Mouse (Mus musculus): ENCODE data around the gene Fam177a. TPM values are rescaled to one million over a fixed set of nuclear protein-coding genes. Genes with fewer than 3 reads are reported as not detected.
"Not testable (repeated sequence)": the region's sequence is repeated elsewhere in the genome, so short reads cannot be mapped to it uniquely, and the experiment has no call there.

Fam177a gene
- polyA plus RNA-seq, 1 experiment from 2014 or later = 7.5 TPM

GRCm38 (mm10) chr12:55137859-55138258, 13.6 kb downstream of the Fam177a start:
- H3K9ac ChIP-seq (replicated peaks); H3K36me3 ChIP-seq (replicated peaks; ENCODE audit: insufficient read depth, low read length); DNase-seq; H3K4me3 ChIP-seq (ENCODE audit: low read depth, low read length); H3K4me2 ChIP-seq (ENCODE audit: low read depth, low read length); H3K27me3 ChIP-seq (ENCODE audit: insufficient read depth, low read length); H3K9me3 ChIP-seq (ENCODE audit: low read length); H3K4me1 ChIP-seq (ENCODE audit: insufficient read depth); ATAC-seq; H3K27ac ChIP-seq (ENCODE audit: low read depth): not testable (repeated sequence)
- WGBS (ENCODE audit: insufficient replicate concordance) = no CpG with 5 or more reads among the region's 6 CpGs

DNA sequence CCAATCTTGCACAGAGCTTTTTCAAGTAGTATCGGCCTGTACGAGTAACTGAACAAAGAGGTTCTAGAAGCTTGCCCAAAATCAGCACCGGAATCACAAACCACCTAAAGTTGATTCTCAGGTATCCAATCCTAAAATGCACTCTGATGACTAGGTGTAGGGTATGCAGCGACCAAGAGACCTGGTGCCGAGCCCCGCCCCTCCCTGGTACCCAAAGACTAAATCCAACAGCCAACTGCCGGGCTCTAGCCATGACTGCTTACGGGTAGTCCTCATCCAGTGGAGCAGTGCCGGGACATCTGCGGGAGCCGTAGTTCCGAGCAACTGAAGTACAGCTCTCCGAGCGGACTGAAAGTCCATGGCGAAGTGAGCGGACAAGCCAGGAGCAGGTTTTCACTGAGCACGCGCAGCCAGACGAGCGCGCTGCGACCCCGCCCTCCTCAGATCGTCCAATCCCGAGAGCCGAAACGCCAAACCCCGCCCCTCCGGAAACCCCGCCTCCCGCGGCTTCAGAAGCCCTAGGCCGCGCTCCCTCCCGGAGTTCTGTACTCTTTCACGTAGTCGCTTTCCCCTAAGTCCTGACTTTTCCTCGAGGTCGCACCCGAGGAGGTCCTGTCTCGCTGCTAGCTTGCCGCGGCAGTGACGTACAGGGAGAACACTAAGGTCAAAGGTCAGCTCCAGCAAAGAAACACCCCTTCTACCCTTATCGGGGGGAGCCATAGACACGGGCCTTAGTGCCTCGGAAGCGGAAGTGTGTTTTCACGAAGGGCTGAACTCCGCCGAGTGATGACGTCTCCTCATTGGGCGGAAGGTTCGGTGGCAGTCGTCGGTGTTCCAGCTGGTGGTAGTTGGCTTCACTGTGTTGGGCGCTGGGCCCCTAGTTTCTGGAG, 30.5 kb downstream of the Fam177a start, which contains the start of gene Srp54b:
Gene Srp54b, plus strand, starts transcription at position 546 of the 890 bp plus-strand sequence.
- WGBS (ENCODE audit: insufficient replicate concordance) = no CpG with 5 or more reads among the region's 57 CpGs
- ATAC-seq = peak; percentile 96
- H3K9ac ChIP-seq (replicated peaks); H3K4me1 ChIP-seq (ENCODE audit: insufficient read depth); H3K36me3 ChIP-seq (replicated peaks; ENCODE audit: insufficient read depth, low read length); DNase-seq; H3K9me3 ChIP-seq (ENCODE audit: low read length); H3K4me2 ChIP-seq (ENCODE audit: low read depth, low read length); H3K4me3 ChIP-seq (ENCODE audit: low read depth, low read length); H3K27ac ChIP-seq (ENCODE audit: low read depth); H3K27me3 ChIP-seq (ENCODE audit: insufficient read depth, low read length): not testable (repeated sequence)

- not testable (repeated sequence) for H3K4me3 ChIP-seq (ENCODE audit: low read depth, low read length); H3K9me3 ChIP-seq (ENCODE audit: low read length); H3K4me1 ChIP-seq (ENCODE audit: insufficient read depth); H3K27me3 ChIP-seq (ENCODE audit: insufficient read depth, low read length); H3K27ac ChIP-seq (ENCODE audit: low read depth); DNase-seq; H3K36me3 ChIP-seq (replicated peaks; ENCODE audit: insufficient read depth, low read length); H3K9ac ChIP-seq (replicated peaks); H3K4me2 ChIP-seq (ENCODE audit: low read depth, low read length)
- 2% methylated on average over 8 of the region's 24 CpGs for WGBS (ENCODE audit: insufficient replicate concordance)
- peak; percentile 35 for ATAC-seq
Measured at GRCm38 (mm10) chr12:55155449-55155783, 31.1 kb downstream of the Fam177a start.

- not testable (repeated sequence) for H3K4me2 ChIP-seq (ENCODE audit: low read depth, low read length); H3K4me3 ChIP-seq (ENCODE audit: low read depth, low read length); ATAC-seq; H3K4me1 ChIP-seq (ENCODE audit: insufficient read depth); H3K27me3 ChIP-seq (ENCODE audit: insufficient read depth, low read length); H3K36me3 ChIP-seq (replicated peaks; ENCODE audit: insufficient read depth, low read length); H3K9me3 ChIP-seq (ENCODE audit: low read length); H3K27ac ChIP-seq (ENCODE audit: low read depth); DNase-seq; H3K9ac ChIP-seq (replicated peaks)
- WGBS (ENCODE audit: insufficient replicate concordance) = no CpG with 5 or more reads among the region's 7 CpGs
Measured at GRCm38 (mm10) chr12:55167034-55167557, 42.8 kb downstream of the Fam177a start.

GRCm38 (mm10) chr12:55187686-55188085, 63.4 kb downstream of the Fam177a start:
- not testable (repeated sequence) for H3K9ac ChIP-seq (replicated peaks); H3K4me2 ChIP-seq (ENCODE audit: low read depth, low read length); H3K4me1 ChIP-seq (ENCODE audit: insufficient read depth); H3K9me3 ChIP-seq (ENCODE audit: low read length); H3K4me3 ChIP-seq (ENCODE audit: low read depth, low read length); H3K36me3 ChIP-seq (replicated peaks; ENCODE audit: insufficient read depth, low read length); DNase-seq; H3K27ac ChIP-seq (ENCODE audit: low read depth); H3K27me3 ChIP-seq (ENCODE audit: insufficient read depth, low read length)
- no CpG with 5 or more reads among the region's 8 CpGs for WGBS (ENCODE audit: insufficient replicate concordance)
- 0 out of 2 replicates have a peak, but pooled peaks have one; percentile 36 for ATAC-seq

DNA sequence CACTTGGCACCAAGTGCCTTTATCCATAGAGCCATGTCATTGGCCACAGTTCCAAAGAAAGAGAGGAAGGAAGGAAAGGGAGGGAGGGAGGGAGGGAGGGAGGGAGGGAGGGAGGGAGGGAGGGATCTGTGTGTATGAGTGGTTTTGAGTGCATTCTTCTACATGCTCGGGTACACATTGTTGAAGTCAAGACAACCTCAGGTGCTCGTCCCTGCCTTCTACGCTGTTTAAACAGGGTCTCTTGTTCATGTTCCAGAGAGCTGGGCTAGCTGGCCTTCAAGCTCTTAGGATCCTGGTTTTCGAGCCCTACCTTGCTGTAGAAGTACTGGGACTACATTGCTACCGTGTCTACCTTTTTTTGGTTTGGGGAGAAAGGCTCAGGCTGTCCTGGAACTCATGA, 64.9 kb downstream of the Fam177a start:
- ATAC-seq; H3K9me3 ChIP-seq (ENCODE audit: low read length); H3K4me1 ChIP-seq (ENCODE audit: insufficient read depth); DNase-seq; H3K27ac ChIP-seq (ENCODE audit: low read depth); H3K9ac ChIP-seq (replicated peaks); H3K36me3 ChIP-seq (replicated peaks; ENCODE audit: insufficient read depth, low read length); H3K4me3 ChIP-seq (ENCODE audit: low read depth, low read length); H3K4me2 ChIP-seq (ENCODE audit: low read depth, low read length); H3K27me3 ChIP-seq (ENCODE audit: insufficient read depth, low read length): not testable (repeated sequence)
- no CpG with 5 or more reads among the region's 5 CpGs for WGBS (ENCODE audit: insufficient replicate concordance)

Other genes starting within 250 kb of the Fam177a start
- 0.36 and 0.54 TPM in 2 replicates for gene Gm20403, start 137.9 kb upstream of the Fam177a start, polyA plus RNA-seq (2015; fragmentation: Nextera tagmentation; extraction: Ambion mirVana)
- gene Baz1a, start 110.1 kb upstream of the Fam177a start, polyA plus RNA-seq (2015; fragmentation: Nextera tagmentation; extraction: Ambion mirVana) = 16.9 and 18.5 TPM in 2 replicates
- gene 2700097O09Rik, start 44.4 kb upstream of the Fam177a start, polyA plus RNA-seq (2015; fragmentation: Nextera tagmentation; extraction: Ambion mirVana) = 13.2 and 14.0 TPM in 2 replicates
- gene Srp54a, start 44.2 kb upstream of the Fam177a start, polyA plus RNA-seq (2015; fragmentation: Nextera tagmentation; extraction: Ambion mirVana) = 67.0 and 69.3 TPM in 2 replicates
- 21.7 and 22.5 TPM in 2 replicates for gene Srp54b, start 30.6 kb downstream of the Fam177a start, polyA plus RNA-seq (2015; fragmentation: Nextera tagmentation; extraction: Ambion mirVana)
- not detected in 2 replicates for gene 1700047I17Rik2, start 75.1 kb downstream of the Fam177a start, polyA plus RNA-seq (2015; fragmentation: Nextera tagmentation; extraction: Ambion mirVana)
- gene Srp54c, start 105.7 kb downstream of the Fam177a start, polyA plus RNA-seq (2015; fragmentation: Nextera tagmentation; extraction: Ambion mirVana) = 30.3 and 30.4 TPM in 2 replicates
- gene 1110008L16Rik, start 175.1 kb downstream of the Fam177a start, polyA plus RNA-seq (2015; fragmentation: Nextera tagmentation; extraction: Ambion mirVana) = 5.5 and 5.9 TPM in 2 replicates
- gene Ppp2r3c, start 178.5 kb downstream of the Fam177a start, polyA plus RNA-seq (2015; fragmentation: Nextera tagmentation; extraction: Ambion mirVana) = 4.3 TPM in 2 replicates

Data from liver, postnatal 0 days (tissue).